Mouse (Mus musculus) left cerebral cortex, adult 8-10 months (tissue): ENCODE measurements at regions not wholly inside any gene's neighbourhood (a gene's known extent, or its start where the extent isn't known, plus 50 kb on each side); places are given as distances from the start of the nearest gene placed in this dataset.

Source experiments
- DNase-seq, 2 experiments: peaks; one replicate each; pipeline ENCODE4 v3.0.0; 2022; ENCODE audit warnings: low spot score in 2 of 2

DNA sequence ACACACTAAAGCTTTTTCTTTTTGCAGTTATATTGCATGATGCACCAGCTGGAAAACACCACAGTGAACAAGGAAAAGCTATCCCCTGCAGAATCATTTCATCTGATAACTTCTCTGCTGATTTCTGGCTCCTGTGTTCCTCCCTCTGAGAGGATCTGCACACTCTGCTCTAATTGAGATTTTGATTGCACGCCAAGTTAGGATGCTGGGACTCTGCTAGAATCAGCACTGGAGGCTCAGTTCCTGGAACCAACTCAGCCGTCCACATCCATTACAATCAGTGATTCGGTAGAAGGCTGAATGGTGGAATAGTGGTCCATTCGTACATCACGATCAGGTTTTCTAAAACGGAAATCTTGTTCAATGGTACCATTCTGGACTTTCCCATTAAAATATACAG, 434.1 kb downstream of the Tox3 start:
- DNase-seq = no peak

DNA sequence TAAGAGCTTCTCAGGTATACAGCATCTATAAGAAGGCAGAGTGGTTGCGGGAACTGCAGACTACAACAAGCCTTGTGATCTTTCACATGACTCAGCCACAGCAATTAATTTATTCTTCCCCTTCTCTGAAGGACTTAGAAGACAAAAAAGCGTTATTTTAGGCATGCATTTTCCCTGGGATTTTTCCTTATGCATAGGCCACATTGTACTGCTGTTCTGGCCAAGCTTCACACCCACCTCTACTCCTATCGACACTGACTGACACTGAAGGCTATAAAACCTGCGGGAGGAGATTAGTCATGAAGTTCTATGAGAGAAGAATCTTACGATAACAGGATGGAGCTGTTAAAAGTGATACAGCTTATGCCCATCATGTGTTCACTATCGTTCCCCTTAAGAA, 441.9 kb downstream of the Tox3 start:
- DNase-seq = no peak

GRCm38 (mm10) chr8:89905588-89905987, 442.6 kb downstream of the Tox3 start:
- no peak for DNase-seq

- DNase-seq = no peak
Measured at GRCm38 (mm10) chr8:89903346-89903745, 444.8 kb downstream of the Tox3 start.

DNA sequence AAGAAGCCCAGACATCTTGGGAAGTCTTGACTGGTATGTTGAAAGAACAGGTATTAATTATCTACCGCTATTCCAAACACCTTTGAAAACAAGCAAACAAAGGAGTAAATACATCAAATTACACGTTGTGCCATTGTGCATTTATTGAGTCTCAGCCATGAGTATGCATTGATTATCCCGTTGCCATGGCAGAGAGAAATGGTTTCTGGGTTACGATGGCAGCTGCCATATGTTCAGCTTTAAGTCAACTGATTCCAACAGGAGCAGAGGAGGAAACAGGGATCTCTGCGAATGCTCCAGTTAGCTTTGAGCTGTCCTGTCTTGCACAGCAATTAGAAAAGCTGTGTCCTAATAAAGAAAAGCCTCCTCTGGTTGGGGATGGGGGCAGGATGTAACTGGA, 475.4 kb downstream of the Tox3 start:
- DNase-seq = peak in 1 of 2 experiments; percentile 20

DNA sequence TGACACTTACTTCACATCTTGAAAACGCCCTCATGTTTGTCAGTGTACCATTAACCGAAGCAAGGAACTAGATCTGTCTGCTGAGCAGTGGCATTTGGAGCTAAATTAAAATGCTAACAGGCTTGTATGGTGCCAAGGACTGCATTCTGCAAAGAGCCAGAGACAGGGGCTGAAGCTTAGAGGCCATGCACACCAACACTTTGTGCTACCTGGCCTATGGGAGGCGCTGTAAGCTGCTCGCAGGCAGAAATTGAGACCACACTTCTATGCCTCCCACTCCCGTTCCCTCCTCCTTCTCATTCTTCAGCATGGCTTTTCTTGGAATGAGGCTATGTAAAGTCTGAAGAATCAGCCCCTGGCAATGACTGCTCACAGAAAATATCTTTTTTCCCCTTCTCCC, 476.2 kb downstream of the Tox3 start:
- DNase-seq = peak; percentile 8 to 14

DNA sequence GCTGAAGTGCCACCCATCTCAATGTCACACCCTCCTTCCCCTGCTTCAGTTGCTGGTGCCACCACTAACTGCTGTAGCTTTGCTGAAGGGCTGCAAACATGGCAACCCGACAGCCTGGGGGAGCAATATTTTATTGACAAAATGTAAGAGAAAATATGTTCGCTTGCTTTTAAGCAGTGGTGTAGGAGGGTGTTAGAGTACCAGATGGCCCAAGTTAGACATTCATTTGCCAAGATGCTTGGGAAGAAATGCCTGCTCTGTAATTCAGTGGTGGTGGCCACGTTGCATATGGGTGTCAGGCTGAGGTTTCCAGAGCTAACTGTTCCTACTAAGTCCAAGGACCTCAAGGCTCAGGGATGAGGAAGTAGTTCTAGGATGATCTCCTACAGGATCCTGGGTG, 488.3 kb downstream of the Tox3 start:
- peak; percentile 6 to 56 for DNase-seq

- peak in 1 of 2 experiments; percentile 9 for DNase-seq
Measured at GRCm38 (mm10) chr8:89858706-89859385, 489.3 kb downstream of the Tox3 start.

DNA sequence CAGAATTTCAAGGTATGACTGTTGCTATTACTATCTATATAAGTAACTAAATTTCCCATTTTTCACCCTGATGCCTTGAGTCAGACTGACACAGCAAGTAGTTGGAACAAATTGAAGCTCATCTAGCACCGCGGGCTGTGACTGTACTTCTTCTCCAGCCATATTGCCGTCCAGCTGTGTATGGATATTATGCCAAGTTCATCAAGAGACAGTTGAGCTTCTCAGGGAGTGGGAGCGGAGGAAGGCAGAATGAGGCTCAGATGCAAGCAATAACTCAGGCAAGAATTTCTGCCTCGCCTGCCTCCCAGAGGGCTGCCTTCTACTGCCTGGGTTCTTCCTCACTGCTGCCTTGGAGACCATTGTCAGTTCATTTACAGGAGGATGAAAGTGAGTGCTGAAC, 492.6 kb downstream of the Tox3 start:
- peak in 1 of 2 experiments; percentile 18 for DNase-seq

- DNase-seq = peak; percentile 46 to 62
Measured at GRCm38 (mm10) chr8:89850209-89850796, 497.8 kb downstream of the Tox3 start.

DNA sequence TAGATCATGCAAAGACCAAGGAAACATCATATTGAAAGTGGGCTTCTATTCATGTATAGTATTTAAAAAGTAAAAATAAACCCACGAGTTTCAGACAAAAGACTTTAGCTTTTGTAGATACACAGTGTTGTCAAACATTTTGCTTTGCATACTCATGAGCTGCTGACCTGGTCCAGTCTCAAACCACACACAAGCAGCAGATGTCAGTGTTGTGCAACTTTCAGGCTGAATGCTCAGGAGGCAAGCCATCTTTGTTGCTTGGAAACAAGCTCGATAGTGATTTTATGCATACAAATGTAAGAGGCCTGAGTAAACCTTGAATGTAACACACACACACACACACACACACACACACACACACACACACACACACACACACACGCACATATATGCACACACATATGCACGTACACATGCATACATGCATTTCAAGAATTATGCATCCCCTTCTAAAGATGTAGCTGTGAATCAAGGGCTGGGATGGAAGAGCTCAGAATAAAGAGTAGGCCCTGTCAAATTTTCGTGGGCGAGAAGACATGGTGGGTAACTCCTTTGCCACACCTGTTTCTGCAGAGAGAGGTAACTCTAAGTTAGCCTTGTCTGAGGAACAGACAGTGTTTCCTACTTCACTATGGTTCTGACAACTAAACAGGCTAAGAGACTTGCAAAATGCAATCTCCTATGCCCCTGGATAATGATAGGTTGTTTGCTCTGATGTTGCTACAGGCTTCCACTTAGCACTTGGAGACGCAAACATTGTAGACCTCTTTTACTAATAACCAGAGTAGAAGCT, 498.5 kb downstream of the Tox3 start:
- peak; percentile 34 to 62 for DNase-seq

GRCm38 (mm10) chr8:89838494-89838893, 509.6 kb downstream of the Tox3 start:
- DNase-seq = no peak

DNA sequence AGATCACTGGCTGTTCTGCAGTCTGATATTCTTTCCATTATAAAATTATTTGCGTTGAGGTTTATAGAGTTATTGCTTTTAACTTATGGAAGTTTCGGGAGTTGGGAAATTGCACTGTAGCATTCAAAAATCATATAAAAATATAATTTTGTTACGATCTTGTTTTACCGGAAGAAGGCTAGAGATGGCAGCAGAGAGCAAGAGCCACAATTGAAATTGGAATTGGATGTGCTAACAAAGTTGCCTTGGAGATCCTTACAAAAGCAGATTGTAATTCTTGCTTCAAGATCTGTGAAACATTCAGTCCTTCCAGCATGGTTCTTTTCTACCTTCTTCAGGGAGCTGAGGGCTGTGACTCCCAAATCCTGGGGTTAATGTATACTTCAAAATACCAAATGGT, 514.4 kb downstream of the Tox3 start:
- no peak for DNase-seq

GRCm38 (mm10) chr8:89824586-89824985, 523.6 kb downstream of the Tox3 start:
- DNase-seq = no peak

GRCm38 (mm10) chr8:89823631-89824030, 524.5 kb downstream of the Tox3 start:
- no peak for DNase-seq

DNA sequence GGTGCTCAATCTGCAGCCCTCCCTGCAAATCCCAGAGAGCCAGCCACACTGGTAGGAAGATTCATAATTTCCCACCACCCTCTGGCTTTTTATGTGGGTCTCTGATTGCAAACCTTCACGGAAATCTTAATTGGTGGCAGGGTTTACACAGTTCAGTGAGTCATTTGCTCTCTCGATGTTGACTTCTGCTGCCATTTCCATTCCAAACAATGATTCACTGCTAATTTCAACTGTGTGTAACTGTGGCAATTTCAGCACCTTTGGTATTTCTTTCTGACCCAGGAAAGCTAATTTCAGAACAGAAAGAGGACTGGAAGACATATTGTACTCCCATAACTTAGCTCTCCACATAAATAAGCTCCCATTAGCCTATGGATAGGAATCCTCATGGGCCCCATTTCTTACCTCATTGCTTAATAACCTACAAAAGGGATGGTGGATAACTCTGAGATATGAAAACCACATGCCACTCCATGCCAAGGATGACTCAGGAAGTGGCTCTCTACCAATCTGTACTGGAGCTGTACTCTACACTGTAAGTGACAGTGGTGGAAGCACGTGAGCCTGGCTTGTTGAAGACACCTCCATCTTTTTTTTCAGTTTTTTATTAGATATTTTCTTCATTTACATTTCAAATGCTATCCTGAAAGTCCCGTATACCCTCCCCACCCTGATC, 536.0 kb downstream of the Tox3 start:
- no peak for DNase-seq

DNA sequence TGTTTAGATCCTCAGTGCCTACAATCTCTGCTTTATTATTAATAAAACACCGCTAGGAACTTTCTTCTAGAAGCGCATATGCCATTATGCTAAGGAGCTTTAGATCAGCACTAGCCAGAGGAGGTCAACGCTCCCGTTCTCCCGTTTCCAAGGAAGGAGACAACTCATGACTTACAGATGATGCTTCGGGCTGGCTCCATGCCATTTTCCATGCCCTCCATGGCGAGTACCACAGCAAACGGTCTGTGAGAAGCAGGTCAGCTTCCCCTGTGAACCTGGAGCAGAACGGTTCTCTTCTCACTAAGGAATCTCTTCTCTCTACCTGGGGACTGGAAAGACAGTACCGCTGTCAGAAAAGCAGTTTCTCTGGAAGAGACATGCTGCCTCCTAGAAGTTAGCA, 559.8 kb downstream of the Tox3 start:
- DNase-seq = peak in 1 of 2 experiments; percentile 4

DNA sequence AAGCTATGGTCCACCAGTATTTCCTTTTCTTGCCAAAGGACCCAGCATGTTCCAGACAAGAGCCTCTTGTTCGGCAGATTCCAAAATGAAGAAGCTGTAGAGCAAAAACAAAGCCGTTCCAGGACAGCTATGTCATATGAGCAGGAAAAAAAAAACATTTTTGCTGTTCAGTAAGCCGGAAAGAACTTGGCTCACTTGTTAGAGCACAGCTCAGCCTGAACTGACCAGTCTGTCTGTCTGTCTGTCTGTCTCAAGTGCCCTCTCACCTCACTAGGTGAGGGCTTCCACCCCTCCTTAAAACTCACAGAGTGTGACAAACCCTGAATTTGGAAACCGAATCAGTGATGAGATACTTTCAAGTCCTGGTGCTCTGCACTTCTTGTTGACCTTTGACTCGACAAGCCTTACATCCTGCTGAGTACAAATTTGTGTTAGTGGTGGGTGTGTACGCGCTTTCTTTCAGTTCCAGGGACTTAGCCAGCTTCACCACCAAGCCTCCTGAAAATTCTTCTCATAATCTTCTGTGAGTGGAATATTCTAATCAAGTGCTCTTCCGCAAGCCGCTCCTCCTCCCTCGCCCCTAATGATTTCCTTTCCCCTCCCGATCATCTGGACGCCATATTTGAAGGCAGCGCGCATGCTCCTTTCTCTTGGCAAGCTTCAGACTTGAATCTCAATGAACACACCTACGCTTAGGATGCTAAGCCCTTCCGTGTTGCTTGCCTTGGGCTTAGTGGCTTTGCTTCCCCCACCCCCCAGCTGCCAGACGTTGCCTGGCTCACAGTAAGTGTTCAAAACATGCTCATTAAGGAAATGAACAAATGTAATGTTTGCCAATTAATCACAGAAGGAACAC, 560.9 kb downstream of the Tox3 start:
- peak; percentile 6 to 38 for DNase-seq

- DNase-seq = peak; percentile 17 to 68
Measured at GRCm38 (mm10) chr8:89785011-89785410, 563.1 kb downstream of the Tox3 start.

GRCm38 (mm10) chr8:89783311-89783710, 564.8 kb downstream of the Tox3 start:
- DNase-seq = no peak

DNA sequence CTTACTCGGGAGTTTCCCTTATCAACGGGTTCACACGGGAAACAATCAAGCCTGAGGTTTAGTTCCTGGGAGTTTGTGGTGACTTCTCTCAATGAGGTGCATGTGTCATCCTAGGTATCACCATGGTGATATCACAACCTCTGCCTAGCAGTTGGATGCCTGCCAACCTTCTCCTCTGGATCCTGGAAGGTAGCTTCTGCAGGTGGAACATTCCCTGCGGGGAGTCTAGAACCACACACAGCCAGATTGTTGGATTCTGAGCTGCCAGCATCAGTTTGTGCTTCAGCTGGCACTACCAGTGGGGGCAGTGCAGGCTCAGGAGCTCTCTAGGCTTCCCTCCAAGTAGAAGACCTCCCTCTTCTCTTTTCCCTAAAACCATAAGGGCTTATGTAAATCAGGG, 581.8 kb downstream of the Tox3 start:
- no peak for DNase-seq
